Mouse (Mus musculus): ENCODE results near the gene Casp2.

- TF ChIP-seq POLR2A (IDR thresholded peaks at IDR 0.05; ENCODE audit: borderline replicate concordance, extremely low read depth, insufficient read depth, insufficient read length, poor library complexity, severe bottlenecking) (no peak), CTCF (IDR thresholded peaks at IDR 0.05; ENCODE audit: borderline replicate concordance, extremely low read depth, insufficient read depth, insufficient read length) (no peak)
These were observed 39.7 kb upstream of the Casp2 start for GRCm38 (mm10) chr6:42225046-42225445.

Measured in brain, embryonic 14.5 days (tissue).